Mouse (Mus musculus): ENCODE measurements at regions not wholly inside any gene's neighbourhood (a gene's known extent, or its start where the extent isn't known, plus 50 kb on each side); places are given as distances from the start of the nearest gene placed in this dataset.
A peak's percentile ranks its signal among the peaks of the same experiment; 100 is the strongest.

GRCm38 (mm10) chr6:52105031-52105593 lies 53.0 kb downstream of the Hoxa1 start:
- H3K27ac ChIP-seq, result no peak overlapping the region
- no peak for DNase-seq (ENCODE audit: low spot score)
- H3K9me3 ChIP-seq, result no peaks in the 10 kb centered on the region
- H3K36me3 ChIP-seq, result no peaks in the 10 kb centered on the region
- no peaks in the 10 kb centered on the region for H3K4me1 ChIP-seq
- 45% methylated on average over 13 of the region's 13 CpGs for WGBS
- no peak overlapping the region for H3K4me3 ChIP-seq
- H3K27me3 ChIP-seq (ENCODE audit: insufficient read depth, poor library complexity, severe bottlenecking), result peaks cover 36% of the 10 kb centered on the region

GRCm38 (mm10) chr6:52104141-52104540 lies 54.0 kb downstream of the Hoxa1 start:
- no peaks in the 10 kb centered on the region for H3K4me1 ChIP-seq
- WGBS, result 86% methylated on average over 11 of the region's 11 CpGs
- no peak for DNase-seq (ENCODE audit: low spot score)
- H3K36me3 ChIP-seq, result no peaks in the 10 kb centered on the region
- H3K4me3 ChIP-seq, result no peak overlapping the region
- H3K27ac ChIP-seq, result no peak overlapping the region
- peaks cover 36% of the 10 kb centered on the region for H3K27me3 ChIP-seq (ENCODE audit: insufficient read depth, poor library complexity, severe bottlenecking)
- H3K9me3 ChIP-seq, result no peaks in the 10 kb centered on the region

GRCm38 (mm10) chr6:52103661-52104060 lies 54.5 kb downstream of the Hoxa1 start:
- H3K4me3 ChIP-seq, result no peak overlapping the region
- no peaks in the 10 kb centered on the region for H3K9me3 ChIP-seq
- 78% methylated on average over 7 of the region's 7 CpGs for WGBS
- H3K36me3 ChIP-seq, result no peaks in the 10 kb centered on the region
- H3K27ac ChIP-seq, result no peak overlapping the region
- DNase-seq (ENCODE audit: low spot score), result no peak
- H3K27me3 ChIP-seq (ENCODE audit: insufficient read depth, poor library complexity, severe bottlenecking), result peaks cover 36% of the 10 kb centered on the region
- no peaks in the 10 kb centered on the region for H3K4me1 ChIP-seq

DNA sequence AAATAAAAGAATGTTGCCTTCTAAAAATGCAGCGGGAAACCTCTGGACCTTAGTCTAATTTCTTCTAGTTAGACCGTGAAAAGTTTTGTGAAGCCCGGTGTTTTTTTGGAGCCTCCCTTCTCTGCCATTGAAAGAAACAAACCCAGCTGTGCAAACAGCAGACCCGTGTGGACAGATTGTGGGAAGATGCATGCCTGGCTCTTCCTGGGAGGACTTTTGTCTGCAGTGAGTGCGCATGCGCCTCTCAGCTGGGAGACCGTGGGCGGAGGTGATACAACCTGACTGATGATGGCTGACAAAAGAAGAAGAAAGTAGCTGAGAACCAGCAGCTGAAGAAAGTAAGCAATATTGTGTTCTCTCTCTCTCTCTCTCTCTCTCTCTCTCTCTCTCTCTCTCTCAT lies 55.4 kb downstream of the Hoxa1 start:
- DNase-seq (ENCODE audit: low spot score), result no peak
- Histone ChIP-seq H3K27ac (no peak overlapping the region), H3K9me3 (no peaks in the 10 kb centered on the region), H3K4me1 (no peaks in the 10 kb centered on the region), H3K4me3 (no peak overlapping the region), H3K27me3 (ENCODE audit: insufficient read depth, poor library complexity, severe bottlenecking) (peaks cover 36% of the 10 kb centered on the region), H3K36me3 (no peaks in the 10 kb centered on the region)
- WGBS, result 56% methylated on average over 8 of the region's 8 CpGs

DNA sequence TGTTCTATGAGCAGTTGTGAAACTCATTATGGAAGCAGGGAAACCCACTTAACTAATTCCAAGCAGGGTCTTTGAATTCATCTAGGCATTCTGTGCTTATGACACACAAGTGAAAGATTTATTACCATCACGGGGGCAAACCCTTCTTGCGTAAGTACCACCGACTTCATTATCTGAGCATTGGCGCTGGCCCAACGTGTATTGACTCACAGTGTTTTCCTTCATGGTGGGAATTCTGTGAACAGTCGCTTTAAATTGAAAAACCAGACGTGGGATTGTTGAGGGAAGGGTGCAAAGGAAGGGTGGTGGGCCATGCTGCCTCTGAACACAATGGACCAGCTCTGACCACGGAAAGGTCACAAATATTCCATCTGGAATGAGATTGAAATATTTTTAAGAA lies 55.9 kb downstream of the Hoxa1 start:
- H3K4me3 ChIP-seq, result no peak overlapping the region
- no peaks in the 10 kb centered on the region for H3K9me3 ChIP-seq
- peaks cover 36% of the 10 kb centered on the region for H3K27me3 ChIP-seq (ENCODE audit: insufficient read depth, poor library complexity, severe bottlenecking)
- no peaks in the 10 kb centered on the region for H3K36me3 ChIP-seq
- H3K27ac ChIP-seq, result no peak overlapping the region
- no peaks in the 10 kb centered on the region for H3K4me1 ChIP-seq
- DNase-seq (ENCODE audit: low spot score), result no peak
- whole genome bisulfite sequencing, result 70% methylated on average over 8 of the region's 8 CpGs

- no peak for DNase-seq (ENCODE audit: low spot score)
- no peaks in the 10 kb centered on the region for H3K36me3 ChIP-seq
- no peaks in the 10 kb centered on the region for H3K4me1 ChIP-seq
- no peaks in the 10 kb centered on the region for H3K9me3 ChIP-seq
- peaks cover 41% of the 10 kb centered on the region for H3K27me3 ChIP-seq (ENCODE audit: insufficient read depth, poor library complexity, severe bottlenecking)
- WGBS, result 77% methylated on average over 6 of the region's 6 CpGs
- no peak overlapping the region for H3K4me3 ChIP-seq
- no peak overlapping the region for H3K27ac ChIP-seq
Observed at GRCm38 (mm10) chr6:52101209-52101608, 56.9 kb downstream of the Hoxa1 start.

GRCm38 (mm10) chr6:52098851-52099250 lies 59.3 kb downstream of the Hoxa1 start:
- Histone ChIP-seq H3K9me3 (no peaks in the 10 kb centered on the region), H3K27ac (no peak overlapping the region), H3K4me1 (no peaks in the 10 kb centered on the region), H3K36me3 (no peaks in the 10 kb centered on the region), H3K4me3 (no peak overlapping the region), H3K27me3 (ENCODE audit: insufficient read depth, poor library complexity, severe bottlenecking) (peaks cover 36% of the 10 kb centered on the region)
- no peak for DNase-seq (ENCODE audit: low spot score)
- 85% methylated on average over 7 of the region's 7 CpGs for WGBS

DNA sequence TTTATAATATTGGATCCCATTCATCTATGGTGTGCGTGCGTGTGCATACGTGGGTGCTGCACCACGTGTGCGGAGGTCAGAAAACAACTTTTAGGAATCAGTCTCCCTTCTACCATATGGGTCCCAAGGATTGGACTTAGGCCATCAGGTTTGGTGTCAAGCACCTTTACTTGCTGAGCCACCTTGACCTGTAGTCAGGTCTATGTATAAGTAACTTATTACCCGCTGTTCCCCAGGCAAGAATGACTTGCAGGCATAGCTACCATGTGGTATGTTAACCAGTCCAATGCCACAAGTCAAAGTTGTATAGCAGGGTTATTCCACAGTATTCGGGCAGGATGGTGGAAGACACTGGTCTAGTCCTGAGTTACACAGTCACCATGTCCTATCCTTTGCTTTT lies 62.5 kb downstream of the Hoxa1 start:
- Histone ChIP-seq H3K4me1 (peaks cover 5% of the 10 kb centered on the region; the same call in 1 of the 2 replicates), H3K36me3 (no peaks in the 10 kb centered on the region), H3K9me3 (no peaks in the 10 kb centered on the region), H3K27ac (no peak overlapping the region), H3K27me3 (ENCODE audit: insufficient read depth, poor library complexity, severe bottlenecking) (peaks cover 45% of the 10 kb centered on the region), H3K4me3 (no peak overlapping the region)
- WGBS, result 93% methylated on average over 7 of the region's 7 CpGs
- DNase-seq (ENCODE audit: low spot score), result no peak

- no peaks in the 10 kb centered on the region for H3K36me3 ChIP-seq
- no peak overlapping the region for H3K27ac ChIP-seq
- peaks cover 77% of the 10 kb centered on the region for H3K27me3 ChIP-seq (ENCODE audit: insufficient read depth, poor library complexity, severe bottlenecking)
- no peaks in the 10 kb centered on the region for H3K9me3 ChIP-seq
- H3K4me3 ChIP-seq, result no peak overlapping the region
- WGBS, result 26% methylated on average over 5 of the region's 5 CpGs
- H3K4me1 ChIP-seq, result peaks cover 8% of the 10 kb centered on the region; the same call in 1 of the 2 replicates
- DNase-seq (ENCODE audit: low spot score), result no peak
Observed at GRCm38 (mm10) chr6:52091445-52091844, 66.7 kb downstream of the Hoxa1 start.

- H3K27ac ChIP-seq, result no peak overlapping the region
- no peak overlapping the region for H3K4me3 ChIP-seq
- H3K36me3 ChIP-seq, result no peaks in the 10 kb centered on the region
- peaks cover 86% of the 10 kb centered on the region for H3K27me3 ChIP-seq (ENCODE audit: insufficient read depth, poor library complexity, severe bottlenecking)
- 18% methylated on average over 17 of the region's 17 CpGs for WGBS
- H3K4me1 ChIP-seq, result peaks cover 10% of the 10 kb centered on the region
- H3K9me3 ChIP-seq, result no peaks in the 10 kb centered on the region
- peak; percentile 82 for DNase-seq (ENCODE audit: low spot score)
Observed at GRCm38 (mm10) chr6:52085932-52086643, 72.0 kb downstream of the Hoxa1 start.

DNA sequence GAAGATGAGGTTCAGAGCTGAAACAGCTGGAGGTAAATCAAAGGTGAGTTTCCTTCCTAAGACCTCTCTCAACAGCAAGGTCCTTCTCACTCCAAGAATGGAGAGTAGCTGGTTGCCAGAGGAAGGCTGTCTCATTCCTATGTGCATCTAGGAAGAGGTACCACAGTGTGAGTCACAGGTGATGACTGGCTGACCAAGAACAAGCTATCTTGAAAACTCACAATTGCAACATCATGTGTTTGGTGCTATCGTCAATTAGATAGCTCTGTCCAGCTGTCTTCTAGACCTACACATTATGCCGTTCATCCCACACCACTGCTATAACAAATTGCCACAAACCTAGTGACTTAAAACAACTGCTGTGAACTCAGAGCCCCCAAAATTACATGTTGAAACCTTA lies 72.3 kb upstream of the Skap2 start:
- peaks cover 85% of the 10 kb centered on the region for H3K27me3 ChIP-seq (ENCODE audit: insufficient read depth, poor library complexity, severe bottlenecking)
- H3K36me3 ChIP-seq, result no peaks in the 10 kb centered on the region
- WGBS, result 90% methylated on average over 2 of the region's 2 CpGs
- H3K4me3 ChIP-seq, result no peak overlapping the region
- H3K27ac ChIP-seq, result no peak overlapping the region
- DNase-seq (ENCODE audit: low spot score), result no peak
- H3K4me1 ChIP-seq, result peaks cover 7% of the 10 kb centered on the region
- H3K9me3 ChIP-seq, result no peaks in the 10 kb centered on the region

DNA sequence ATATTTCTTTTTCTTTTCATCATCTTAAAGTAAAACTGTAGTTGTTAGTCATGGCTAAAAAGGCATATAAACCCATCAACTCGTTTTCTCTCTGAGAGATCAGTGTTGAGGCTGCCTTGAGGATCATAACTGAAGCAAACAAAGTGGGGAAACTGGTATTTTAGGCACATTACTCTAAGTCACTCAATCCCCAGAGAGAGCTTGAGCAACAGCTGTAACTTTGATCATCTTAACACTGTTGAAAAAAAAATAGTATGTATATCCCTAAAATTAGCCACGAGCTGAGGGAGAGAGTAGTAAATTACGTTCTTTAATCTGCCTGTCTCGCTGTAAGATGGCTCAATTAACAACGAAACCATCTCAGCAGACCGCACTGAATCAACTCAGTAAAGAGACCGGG lies 67.2 kb upstream of the Skap2 start:
- DNase-seq (ENCODE audit: low spot score), result no peak
- 47% methylated on average over 7 of the region's 7 CpGs for WGBS
- Histone ChIP-seq H3K27me3 (ENCODE audit: insufficient read depth, poor library complexity, severe bottlenecking) (peaks cover 83% of the 10 kb centered on the region), H3K9me3 (no peaks in the 10 kb centered on the region), H3K27ac (no peak overlapping the region), H3K4me1 (no peaks in the 10 kb centered on the region), H3K36me3 (no peaks in the 10 kb centered on the region), H3K4me3 (no peak overlapping the region)

- 24% methylated on average over 12 of the region's 12 CpGs for WGBS
- DNase-seq (ENCODE audit: low spot score), result no peak
- no peaks in the 10 kb centered on the region for H3K36me3 ChIP-seq
Observed at GRCm38 (mm10) chr6:52078530-52079340, 66.4 kb upstream of the Skap2 start.

More at GRCm38 (mm10) chr6:52078530-52079340, 66.4 kb upstream of the Skap2 start:
- H3K27me3 ChIP-seq (ENCODE audit: insufficient read depth, poor library complexity, severe bottlenecking), result peaks cover 81% of the 10 kb centered on the region
- no peak overlapping the region for H3K4me3 ChIP-seq
- no peaks in the 10 kb centered on the region for H3K4me1 ChIP-seq
- H3K27ac ChIP-seq, result no peak overlapping the region
- H3K9me3 ChIP-seq, result no peaks in the 10 kb centered on the region
